Mouse (Mus musculus): Measurements from ENCODE around the gene Ryr2.
"Not testable (repeated sequence)": the region's sequence is repeated elsewhere in the genome, so short reads cannot be mapped to it uniquely, and the experiment has no call there.

Gene Ryr2

DNA sequence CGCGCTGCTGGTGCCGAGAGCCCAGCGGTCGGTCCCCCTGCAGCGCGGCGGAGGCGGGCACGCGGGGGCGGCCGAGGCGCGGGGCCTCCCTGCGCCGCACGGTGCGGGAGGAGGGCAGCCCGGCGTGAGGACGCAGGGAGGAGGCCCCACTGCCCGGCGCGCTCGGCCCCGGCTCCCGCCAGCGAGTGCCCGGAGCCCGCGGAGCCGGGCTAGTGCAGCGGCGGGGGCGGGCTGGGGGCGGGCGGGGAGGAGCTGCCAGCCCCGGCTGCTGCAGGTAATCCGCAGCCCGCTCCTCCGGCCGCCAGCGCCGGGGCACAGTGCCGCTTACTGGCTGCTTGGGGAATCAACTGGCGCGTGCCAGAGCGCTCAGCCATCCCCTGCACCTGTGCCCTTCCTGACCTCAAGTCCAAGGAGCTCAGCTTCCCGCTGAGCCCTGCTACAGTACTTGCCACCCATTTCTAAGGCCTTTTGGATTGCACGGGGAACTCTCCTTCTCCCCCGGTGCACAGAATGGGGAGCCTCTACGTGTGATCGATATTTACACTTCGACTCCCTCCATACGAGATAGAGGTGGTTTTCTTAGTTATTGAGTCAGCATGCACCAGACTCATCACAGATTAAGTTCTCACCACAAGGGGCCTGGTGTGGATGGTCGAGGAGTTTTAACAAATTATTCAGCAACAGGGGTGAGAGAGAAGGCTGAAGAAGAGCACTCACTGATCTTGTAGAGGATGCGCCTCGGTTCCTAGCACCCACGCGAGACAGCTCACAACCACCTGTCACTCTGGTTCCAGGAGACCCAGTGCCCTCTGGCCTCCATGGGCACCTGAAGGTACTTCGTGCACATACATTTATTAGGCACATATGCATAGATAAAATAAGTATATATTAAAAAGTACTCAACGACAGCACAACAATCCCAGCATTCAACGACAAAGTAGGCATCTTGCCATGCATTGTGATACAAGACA, at the start of gene Ryr2:
Gene Ryr2 (minus strand): TSS at position 284 of the 971 bp plus-strand sequence.
- no peak for DNase-seq (ENCODE audit: low read depth)

DNA sequence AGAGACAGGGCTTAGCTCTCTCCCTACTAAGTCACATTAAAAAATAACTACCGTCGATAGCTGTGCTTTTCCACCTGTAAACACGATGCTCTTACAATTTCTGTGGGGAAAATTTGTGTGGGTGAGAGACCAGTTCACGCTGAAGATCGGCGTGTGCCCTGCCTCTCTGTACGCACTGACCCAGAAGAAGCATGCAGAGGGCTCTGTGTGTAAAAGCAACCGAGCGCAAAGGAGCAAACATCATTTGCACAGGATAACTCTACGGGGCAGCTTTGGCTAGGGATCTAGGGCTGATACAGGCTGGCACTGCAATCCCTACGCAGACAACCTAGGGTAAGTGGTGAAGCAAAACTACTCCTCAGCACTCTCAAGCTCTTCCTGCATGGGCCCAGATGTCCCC, 47.2 kb upstream of the Ryr2 start:
- no peak for DNase-seq (ENCODE audit: low read depth)

DNA sequence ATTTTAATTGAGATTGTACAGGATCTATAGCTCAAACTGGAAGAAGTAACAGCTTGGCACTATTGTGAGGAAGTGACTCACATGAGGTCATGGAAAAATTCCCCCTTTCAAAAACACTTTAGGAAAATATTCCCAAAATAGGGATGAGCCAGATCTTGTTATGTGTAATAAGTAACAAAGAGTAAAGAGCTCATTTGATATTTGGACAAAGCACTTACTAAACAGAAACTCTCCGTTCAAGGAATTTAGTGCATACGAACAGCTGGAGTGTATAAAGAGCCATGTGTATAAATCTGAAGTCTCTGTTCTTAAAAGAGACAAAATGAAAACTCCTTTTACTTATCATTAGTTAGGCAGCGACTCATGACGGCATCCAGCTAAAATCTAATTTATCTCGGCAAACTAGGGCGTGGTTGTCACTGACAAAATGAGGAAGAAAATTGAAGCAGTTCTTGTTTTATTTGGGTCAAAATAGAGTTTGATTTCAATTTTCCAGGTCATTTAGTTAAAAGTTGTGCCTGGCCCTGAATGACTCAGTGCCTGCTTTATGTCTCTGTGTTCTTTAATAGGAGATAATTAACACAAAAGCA, 40.3 kb upstream of the Ryr2 start:
- DNase-seq (ENCODE audit: low read depth) = no peak

DNA sequence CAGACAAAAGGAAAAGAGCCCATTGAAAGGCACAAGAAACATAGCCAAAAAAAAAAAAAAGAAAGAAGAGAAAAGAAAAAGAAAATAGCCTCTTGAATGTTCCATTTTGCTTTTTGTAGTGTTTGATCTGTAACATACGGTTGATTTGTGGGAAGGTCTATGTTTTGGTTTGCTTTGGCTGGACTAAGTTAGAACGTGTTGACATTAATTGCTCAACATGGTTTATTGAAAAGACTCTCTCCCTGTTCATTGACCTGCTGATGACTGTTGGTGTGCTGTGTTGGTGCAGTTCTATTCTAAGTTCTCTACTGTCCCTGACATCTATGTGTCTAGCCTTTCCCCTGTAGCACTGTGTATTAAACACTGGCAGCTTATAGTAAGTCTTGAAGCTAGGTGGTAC, 39.7 kb upstream of the Ryr2 start:
- no peak for DNase-seq (ENCODE audit: low read depth)

DNA sequence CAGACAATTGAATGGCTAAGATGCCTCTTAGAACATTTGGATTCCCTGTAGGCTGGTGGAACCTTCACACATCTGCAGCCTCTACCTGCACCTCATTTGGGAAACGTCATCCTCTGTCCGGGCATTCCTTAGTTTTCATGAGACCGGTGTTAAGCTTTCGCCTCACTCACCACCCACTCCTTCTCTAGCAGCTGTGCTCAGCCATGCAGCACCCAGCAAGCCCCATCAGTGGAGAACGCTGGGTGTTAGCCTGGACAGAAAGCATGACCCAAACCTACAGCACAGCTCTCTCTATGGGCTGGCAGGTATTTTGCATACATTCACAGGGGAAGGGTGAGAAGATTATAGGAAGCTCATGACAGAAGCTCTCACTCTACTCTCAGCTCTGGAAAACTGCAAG, 36.6 kb upstream of the Ryr2 start:
- DNase-seq (ENCODE audit: low read depth) = no peak

DNA sequence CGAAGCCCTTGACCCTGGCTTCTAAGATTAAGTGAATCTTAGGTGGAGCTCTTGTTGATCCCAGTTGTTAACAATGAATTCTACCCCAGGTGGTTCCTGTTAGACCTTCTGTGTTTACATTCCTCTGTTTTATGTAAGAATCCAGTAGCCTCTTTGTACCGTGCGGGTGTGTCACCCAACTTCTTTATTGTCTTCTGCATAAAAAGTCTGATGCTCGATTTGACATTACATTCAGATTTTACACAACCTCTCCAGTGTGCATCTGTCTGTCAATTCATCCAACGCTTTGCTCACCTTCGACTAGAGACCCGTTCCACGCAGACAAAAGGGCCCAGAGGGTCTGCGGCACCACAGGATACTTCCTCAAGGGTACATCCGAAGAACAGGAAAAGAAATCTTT, 29.7 kb upstream of the Ryr2 start:
- DNase-seq (ENCODE audit: low read depth) = not testable (repeated sequence)

DNA sequence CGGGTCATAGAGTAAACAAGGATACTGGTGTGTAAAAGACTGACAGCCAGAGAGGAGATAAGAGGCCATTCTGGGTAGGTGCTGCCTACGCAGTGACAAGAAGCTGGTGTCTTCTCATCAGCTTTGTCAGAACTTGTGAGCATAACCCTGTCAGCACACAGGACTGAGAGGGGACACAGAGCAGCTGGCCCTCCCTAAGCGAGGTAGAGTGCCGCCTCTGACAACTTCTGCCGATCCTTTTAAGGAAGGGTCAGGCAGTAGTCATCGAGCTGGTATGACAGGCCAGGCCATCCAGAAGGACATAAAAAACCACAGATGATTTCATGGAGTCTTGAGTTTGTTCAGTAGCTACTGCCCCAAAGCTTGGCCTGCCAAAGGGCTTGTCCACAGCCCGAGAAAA, 26.8 kb upstream of the Ryr2 start:
- DNase-seq (ENCODE audit: low read depth) = no peak

DNA sequence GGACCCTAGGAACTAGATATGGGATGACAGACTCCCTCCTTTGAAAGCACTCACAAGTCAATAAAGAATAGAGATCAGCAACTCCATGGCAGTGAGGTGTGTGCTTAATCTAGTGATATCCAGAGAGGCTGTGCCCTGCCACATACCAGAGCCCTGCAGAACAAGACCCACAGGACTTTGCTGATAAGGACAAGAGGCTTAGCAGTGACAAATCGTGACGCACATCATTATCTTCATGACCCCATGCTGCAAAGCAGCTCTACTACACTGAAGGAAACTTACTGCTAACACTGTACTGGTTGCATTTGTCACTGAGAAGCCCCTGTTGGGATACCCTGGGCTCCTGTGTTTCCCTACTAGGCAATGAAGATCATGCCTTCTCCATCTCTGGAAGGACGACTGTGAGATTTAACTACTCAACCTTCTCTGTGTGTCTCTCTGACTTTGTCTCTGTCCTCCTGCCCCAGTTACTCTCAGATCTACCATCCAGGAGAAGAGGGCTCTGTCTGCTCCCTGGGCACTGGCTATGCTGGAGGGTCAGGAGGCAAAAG, 25.5 kb upstream of the Ryr2 start:
- DNase-seq (ENCODE audit: low read depth) = no peak

DNA sequence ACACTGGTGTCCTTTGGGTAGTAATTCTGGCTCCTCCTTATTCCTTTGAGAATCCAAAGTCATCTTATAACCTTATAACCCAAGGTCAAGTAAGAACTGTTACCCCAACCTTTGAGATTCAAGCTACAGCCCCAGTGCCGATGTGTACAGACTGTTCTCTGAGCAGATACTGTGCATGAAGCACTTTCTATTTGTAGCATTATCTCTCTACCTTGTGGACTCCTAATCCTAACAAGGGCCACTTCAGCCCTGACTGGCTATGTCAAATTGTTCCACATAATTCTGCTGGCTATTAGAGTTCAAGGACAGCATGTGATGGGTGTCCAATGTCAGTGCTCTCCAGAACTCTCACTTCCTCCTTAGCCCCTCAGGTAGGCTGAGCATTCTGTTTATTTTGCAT, 22.4 kb upstream of the Ryr2 start:
- DNase-seq (ENCODE audit: low read depth) = no peak

DNA sequence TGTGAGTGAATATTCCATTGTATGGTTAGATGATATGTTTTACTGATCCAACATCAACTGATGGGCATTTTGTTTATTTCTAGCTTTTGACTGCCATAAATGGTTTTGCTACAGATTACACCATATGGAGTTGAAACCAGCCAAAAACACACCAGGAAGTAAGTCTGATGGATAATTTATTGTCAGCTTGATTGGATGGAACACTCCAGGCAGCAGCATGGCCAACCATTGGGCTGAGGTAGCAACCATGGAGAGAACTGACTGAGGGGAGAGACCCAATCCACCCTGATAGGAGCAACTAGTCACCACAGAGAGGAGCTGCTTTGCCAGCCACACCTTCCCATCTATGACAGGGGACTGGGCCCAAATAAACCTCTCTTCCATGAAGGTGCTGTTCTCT, 19.4 kb upstream of the Ryr2 start:
- no peak for DNase-seq (ENCODE audit: low read depth)

DNA sequence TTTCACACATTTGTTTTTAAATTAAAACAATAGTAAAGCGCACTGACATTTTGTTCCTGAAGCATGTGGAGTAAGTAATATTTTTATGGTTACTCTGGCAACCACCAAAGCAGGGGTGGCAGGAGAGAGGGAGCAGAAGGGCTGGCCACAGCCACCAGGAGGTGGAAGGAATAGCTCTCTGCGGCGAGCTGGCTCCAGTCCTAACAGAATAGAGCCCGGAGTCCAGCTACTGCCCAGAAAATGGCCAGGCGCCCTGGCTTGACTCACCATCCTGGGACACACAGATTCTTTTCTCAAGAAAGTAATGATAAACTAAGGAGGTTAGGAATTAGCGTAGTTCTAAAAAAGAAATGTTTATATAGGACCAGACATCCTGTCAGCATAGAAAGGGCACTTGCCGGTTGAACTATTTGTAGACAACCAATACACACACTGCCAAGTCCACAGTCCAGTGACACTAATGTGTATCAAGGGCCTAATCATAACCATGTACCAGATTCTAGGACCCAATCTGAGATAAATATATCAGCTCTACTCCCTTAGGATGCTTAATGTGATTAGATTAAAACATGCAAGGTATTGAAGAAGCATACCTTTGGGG, 18.3 kb upstream of the Ryr2 start:
- DNase-seq (ENCODE audit: low read depth) = peak; percentile 27

DNA sequence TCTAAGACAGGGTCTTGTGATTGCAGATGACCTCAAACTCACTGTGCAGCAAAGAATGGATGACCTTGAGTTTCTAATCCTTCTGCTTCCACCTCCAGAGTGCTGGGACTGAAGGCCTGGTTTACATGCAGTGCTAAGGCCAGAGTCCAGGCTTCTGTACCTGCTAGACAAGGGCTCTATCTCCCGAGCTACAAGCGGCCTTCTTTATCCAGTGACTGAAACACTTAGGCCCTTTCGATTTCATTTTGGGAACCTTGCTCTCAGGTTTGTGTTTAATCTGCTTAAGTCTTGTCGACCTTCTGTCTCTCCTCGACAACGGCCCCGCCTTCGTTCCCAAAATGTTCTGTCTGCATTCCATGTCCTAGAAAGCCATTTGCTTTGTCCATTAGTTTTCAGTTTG, 8.8 kb upstream of the Ryr2 start:
- no peak for DNase-seq (ENCODE audit: low read depth)

DNA sequence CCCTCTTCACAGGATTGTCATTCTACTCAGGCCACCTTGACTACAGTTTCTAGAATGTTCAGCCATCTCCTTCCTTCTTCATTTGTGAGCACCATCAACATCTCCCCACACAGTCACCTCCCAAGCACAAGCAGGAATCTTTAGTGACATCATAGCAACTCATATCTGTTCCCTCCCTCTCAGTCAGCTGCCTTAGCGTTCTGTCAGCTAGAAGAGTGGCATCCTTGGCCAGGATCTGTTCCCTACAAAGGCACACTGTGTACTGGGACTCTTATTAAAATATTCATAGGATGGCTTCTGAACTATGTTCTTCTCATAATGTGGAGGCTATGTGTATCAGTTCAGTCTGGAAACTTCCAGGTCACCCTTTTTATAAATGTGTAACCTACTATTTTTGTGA, 8.1 kb upstream of the Ryr2 start:
- DNase-seq (ENCODE audit: low read depth) = no peak

DNA sequence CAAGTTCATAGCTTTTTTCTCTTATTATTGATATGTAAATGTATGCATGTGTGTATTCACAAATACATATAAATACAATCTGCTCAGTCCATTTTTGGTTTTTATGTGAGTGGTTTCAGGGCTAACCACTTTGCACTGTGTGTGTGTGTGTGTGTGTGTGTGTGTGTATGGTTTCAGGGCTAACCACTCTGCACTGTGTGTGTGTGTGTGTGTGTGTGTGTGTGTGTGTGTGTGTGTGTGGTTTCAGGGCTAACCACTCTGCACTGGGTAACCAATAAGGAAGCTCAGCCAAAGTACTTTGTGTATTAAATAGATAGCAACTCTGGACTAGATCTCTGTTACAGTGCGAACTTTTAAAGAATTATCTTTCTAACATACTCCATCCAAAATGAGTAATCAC, 2.2 kb upstream of the Ryr2 start:
- no peak for DNase-seq (ENCODE audit: low read depth)

DNA sequence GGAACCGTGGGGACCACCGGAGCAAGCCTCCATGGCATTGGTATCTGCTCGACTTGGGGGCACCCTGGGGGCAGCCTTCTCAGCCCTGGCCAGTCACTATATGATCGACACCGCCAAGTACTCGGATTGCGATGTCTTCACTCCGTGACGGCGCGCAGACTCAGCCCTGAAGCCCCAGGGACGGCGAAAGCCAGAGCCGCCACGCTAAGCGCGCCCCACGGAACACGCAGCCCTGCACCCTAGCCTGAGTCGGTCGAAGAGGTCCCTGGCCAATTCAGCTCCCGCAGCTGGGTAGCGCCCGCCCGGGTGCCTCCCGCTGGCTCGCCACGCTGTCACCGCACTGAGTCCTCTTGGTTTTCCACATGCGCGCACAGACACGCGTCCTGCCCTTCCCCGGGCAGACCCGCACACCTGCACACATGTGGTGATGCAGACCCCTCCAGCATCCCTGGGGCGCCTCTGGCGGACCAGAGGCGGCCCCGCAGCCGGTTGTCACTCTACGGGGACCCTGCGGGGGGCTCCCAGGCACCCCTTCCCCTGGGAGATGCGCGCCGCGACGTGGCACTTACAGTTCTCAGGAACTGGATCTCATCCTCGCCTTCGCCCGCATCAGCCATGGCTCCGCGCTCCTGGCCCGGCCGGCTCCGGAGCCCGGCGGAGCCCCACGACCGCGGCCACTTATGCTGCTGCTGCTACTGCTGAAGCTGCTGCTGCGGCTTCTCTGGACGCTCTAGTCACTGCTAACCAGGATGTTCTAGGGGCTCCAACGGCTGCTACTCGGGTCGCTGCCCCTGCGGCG, 716 bp downstream of the Ryr2 start:
- DNase-seq (ENCODE audit: low read depth) = no peak

DNA sequence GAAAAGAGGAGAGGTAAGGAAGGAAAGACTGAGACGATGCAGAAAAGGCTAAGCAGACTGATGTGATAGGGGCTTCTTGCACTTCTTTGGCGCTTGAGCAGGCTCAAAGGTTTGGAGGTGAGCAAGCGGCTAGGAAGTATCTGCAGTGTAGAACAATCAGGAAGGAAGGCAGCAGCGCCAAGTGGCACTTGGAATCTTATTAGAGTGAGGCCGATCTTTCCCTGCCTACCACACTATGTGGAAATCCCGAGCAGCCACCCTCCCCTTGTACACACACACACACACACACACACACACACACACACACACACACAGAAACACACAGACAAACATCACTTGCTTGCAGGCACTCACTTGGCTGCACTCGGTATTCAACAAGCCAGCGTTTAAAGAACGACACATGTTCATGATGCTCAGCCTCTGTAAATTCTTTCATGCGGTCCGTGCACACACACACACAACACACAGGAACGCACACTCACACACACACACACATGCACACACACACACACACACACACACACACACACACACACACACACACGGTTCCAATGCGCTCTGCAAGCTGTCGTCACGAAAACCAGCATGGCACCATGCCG, 1.4 kb downstream of the Ryr2 start:
- DNase-seq (ENCODE audit: low read depth) = no peak

DNA sequence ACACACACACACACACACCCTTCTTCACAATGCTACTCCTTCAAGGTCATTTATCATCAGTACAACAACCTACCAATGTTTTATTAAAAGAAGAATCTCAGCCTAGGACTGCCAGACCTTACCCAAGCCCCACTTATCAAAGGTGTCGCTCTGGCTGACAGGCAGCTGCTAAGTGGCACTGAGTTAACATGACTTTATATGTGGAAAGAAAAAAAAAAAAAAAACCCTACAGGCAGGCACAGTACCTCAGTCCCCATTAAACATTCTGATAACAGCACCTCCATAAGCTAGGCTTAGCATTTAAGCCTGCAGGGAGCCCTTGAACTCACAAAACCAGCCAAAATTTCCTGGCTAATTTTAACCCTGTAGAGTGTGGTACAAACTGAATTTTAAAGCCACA, 2.4 kb downstream of the Ryr2 start:
- no peak for DNase-seq (ENCODE audit: low read depth)

DNA sequence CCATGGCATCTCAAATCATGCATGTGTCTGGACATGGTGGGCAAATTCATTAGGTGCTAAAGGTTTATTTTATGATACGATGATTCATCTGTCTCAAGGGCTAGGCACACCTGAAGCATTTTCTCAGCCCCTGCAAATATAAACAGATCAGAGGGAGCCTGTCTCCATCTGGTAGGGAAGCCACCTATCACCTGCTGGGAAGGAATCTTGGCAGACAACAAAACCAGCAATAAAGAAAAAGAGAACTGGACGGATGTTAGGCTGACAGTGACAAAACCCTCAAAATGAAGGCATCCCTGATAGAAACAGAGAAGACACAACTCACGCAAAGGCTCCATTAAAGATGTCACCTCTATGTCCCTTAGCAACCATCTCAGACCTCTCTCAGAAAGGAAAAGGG, 3.7 kb downstream of the Ryr2 start:
- DNase-seq (ENCODE audit: low read depth) = no peak

DNA sequence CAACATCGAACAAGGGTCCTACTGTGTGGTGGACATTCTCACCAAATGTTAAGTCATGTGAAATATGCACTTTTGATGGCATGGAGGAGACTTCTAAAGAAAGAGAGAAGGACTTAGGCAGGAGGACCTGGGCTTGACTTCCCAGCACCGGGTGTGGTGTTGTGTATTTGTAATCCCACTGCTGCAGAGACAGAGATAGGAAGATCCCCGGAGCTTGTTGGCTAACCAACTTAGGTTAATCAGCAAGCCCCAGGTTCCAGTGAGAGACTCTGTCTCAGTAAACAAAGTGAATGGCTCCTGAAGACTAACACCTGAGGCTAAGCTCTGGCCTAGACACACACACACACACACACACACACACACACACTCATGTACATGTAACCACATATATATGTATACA, 7.3 kb downstream of the Ryr2 start:
- DNase-seq (ENCODE audit: low read depth) = no peak

DNA sequence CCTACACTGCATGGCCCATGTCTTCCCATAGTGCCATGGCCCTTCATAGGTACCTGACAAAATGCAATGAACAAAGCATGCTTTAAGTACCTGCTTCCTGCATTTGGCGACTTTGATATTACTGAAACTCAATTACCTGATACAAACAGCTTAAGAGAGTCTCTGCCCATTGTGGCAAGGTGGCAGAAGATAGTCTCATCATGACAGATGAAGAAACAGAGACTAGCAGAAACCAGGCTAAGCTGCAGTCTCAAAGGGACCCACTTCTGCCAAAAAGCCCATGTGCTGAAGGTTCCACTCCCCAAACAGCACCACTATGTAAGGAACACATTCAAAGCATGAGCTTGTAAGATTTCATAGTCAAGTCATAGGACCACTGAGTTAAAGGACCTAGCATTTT, 7.8 kb downstream of the Ryr2 start:
- no peak for DNase-seq (ENCODE audit: low read depth)

DNA sequence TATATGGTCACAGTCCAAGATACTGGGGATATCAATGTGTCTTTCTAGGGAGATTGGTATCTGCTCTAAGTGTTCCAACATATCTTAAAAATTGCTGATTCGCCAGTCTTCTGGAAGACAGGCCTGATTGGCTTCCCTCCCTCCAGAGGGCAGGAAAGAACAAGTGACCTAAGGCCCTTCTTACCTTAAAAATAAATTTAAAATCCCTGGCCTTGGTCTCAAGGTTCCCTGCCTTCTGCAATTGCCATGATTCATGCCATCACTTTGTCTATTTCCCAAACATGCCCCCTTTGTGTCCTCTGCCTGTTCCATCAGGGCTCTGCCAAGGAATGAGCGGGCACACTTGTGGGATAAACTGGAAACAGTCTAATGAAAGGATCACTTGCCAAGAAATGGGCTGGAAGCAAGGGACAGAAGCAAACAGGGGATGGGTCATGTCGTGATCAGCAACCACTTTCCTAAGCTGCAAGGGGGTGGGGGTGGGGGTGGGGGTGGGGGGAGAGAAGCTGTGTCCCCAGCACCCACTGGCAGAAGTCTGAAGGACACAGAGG, 10.3 kb downstream of the Ryr2 start:
- DNase-seq (ENCODE audit: low read depth) = no peak

Data from fibroblast of lung, adult 2 months (primary cell).